Mouse (Mus musculus): Measurements from ENCODE around the gene Slc17a7. TPM values are rescaled to one million over a fixed set of nuclear protein-coding genes. Genes with fewer than 3 reads are reported as not detected.

The Slc17a7 gene
- polyA plus RNA-seq, 1 experiment from 2014 or later, result not detected

DNA sequence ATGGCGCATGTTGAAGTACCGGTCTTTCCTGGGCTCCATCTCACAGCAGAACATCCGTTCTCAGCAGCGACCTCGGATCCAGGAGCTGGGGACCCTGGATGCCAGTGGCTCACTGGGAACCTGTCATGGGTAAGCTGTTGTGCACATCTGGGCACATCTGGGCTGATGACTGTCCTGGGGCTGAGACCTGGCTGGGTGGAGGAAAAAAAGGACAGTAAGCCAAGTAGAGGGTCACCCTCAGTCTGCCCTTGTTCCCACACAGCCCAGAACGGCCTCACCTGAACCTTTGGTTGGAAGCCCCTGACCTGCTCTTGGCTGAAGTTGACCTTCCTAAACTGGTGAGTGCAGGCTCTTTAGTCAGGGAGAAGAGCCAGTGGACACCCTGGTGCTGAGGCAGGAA lies 4.8 kb upstream of the Slc17a7 start:
- Histone ChIP-seq H3K9me3 (ENCODE audit: control insufficient read depth, low read length) (no peaks in the 10 kb centered on the region), H3K4me2 (replicated peaks; ENCODE audit: low read depth) (no peak overlapping the region), H3K27ac (replicated peaks) (no peak overlapping the region), H3K36me3 (ENCODE audit: control insufficient read depth, insufficient read depth, low read length) (peaks cover 2% of the 10 kb centered on the region; the same call in 1 of the 2 replicates), H3K4me3 (ENCODE audit: low read depth, low read length) (no peak overlapping the region), H3K4me1 (replicated peaks; ENCODE audit: control insufficient read depth, insufficient read depth) (peaks cover 3% of the 10 kb centered on the region; the same call in 1 of the 2 replicates), H3K27me3 (ENCODE audit: control insufficient read depth, insufficient read depth, low read length) (no peaks in the 10 kb centered on the region), H3K9ac (ENCODE audit: low read length) (no peak overlapping the region)
- 85% methylated on average over 6 of the region's 6 CpGs for WGBS
- TF ChIP-seq EP300 (optimal IDR thresholded peaks at IDR 0.05) (no peak), CTCF (IDR thresholded peaks at IDR 0.05; ENCODE audit: low read depth) (no peak)
- no peak for DNase-seq (ENCODE audit: low spot score)
- ATAC-seq (ENCODE audit: low FRiP score, low TSS enrichment), result no peak

- 91% methylated on average over 6 of the region's 6 CpGs for WGBS
- peaks cover 4% of the 10 kb centered on the region; the same call in 1 of the 2 replicates for H3K4me1 ChIP-seq (replicated peaks; ENCODE audit: control insufficient read depth, insufficient read depth)
- TF ChIP-seq EP300 (optimal IDR thresholded peaks at IDR 0.05) (no peak), CTCF (IDR thresholded peaks at IDR 0.05; ENCODE audit: low read depth) (no peak)
- ATAC-seq (ENCODE audit: low FRiP score, low TSS enrichment), result no peak
- no peak overlapping the region for H3K4me2 ChIP-seq (replicated peaks; ENCODE audit: low read depth)
- no peak overlapping the region for H3K4me3 ChIP-seq (ENCODE audit: low read depth, low read length)
- H3K27me3 ChIP-seq (ENCODE audit: control insufficient read depth, insufficient read depth, low read length), result peaks cover 7% of the 10 kb centered on the region; the same call in 1 of the 2 replicates
- H3K9ac ChIP-seq (ENCODE audit: low read length), result no peak overlapping the region
- no peaks in the 10 kb centered on the region for H3K9me3 ChIP-seq (ENCODE audit: control insufficient read depth, low read length)
- no peak overlapping the region for H3K27ac ChIP-seq (replicated peaks)
- DNase-seq (ENCODE audit: low spot score), result no peak
- peaks cover 2% of the 10 kb centered on the region; the same call in 1 of the 2 replicates for H3K36me3 ChIP-seq (ENCODE audit: control insufficient read depth, insufficient read depth, low read length)
Observed at GRCm38 (mm10) chr7:45160316-45160800, 3.4 kb upstream of the Slc17a7 start.

DNA sequence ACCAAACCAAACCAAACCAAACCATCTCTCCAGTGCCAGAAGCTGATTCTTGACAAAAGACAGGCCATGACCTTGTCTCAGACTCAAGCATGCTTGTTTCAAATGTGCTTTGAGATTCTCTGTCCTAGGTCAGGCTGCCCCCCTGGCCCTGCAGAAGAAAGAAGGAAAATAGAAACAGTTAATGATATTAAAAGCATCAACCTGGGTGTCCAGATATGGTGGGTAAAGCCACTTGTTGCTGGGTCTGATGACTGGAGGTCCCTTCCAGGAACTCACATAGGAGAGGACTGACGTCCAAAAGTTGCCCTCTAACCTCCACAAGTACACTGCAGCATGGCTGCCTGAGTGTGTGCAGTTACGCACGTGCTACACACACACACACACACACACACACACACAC lies 2.9 kb upstream of the Slc17a7 start:
- H3K9me3 ChIP-seq (ENCODE audit: control insufficient read depth, low read length), result no peaks in the 10 kb centered on the region
- no peak overlapping the region for H3K4me2 ChIP-seq (replicated peaks; ENCODE audit: low read depth)
- H3K9ac ChIP-seq (ENCODE audit: low read length), result no peak overlapping the region
- TF ChIP-seq EP300 (optimal IDR thresholded peaks at IDR 0.05) (no peak), CTCF (IDR thresholded peaks at IDR 0.05; ENCODE audit: low read depth) (no peak)
- DNase-seq (ENCODE audit: low spot score) (no peak), ATAC-seq (ENCODE audit: low FRiP score, low TSS enrichment) (no peak)
- H3K27me3 ChIP-seq (ENCODE audit: control insufficient read depth, insufficient read depth, low read length), result peaks cover 10% of the 10 kb centered on the region; the same call in 1 of the 2 replicates
- H3K4me3 ChIP-seq (ENCODE audit: low read depth, low read length), result no peak overlapping the region
- WGBS, result 93% methylated on average over 3 of the region's 3 CpGs
- peaks cover 4% of the 10 kb centered on the region; the same call in 1 of the 2 replicates for H3K4me1 ChIP-seq (replicated peaks; ENCODE audit: control insufficient read depth, insufficient read depth)
- H3K36me3 ChIP-seq (ENCODE audit: control insufficient read depth, insufficient read depth, low read length), result peaks cover 2% of the 10 kb centered on the region; the same call in 1 of the 2 replicates
- H3K27ac ChIP-seq (replicated peaks), result no peak overlapping the region

DNA sequence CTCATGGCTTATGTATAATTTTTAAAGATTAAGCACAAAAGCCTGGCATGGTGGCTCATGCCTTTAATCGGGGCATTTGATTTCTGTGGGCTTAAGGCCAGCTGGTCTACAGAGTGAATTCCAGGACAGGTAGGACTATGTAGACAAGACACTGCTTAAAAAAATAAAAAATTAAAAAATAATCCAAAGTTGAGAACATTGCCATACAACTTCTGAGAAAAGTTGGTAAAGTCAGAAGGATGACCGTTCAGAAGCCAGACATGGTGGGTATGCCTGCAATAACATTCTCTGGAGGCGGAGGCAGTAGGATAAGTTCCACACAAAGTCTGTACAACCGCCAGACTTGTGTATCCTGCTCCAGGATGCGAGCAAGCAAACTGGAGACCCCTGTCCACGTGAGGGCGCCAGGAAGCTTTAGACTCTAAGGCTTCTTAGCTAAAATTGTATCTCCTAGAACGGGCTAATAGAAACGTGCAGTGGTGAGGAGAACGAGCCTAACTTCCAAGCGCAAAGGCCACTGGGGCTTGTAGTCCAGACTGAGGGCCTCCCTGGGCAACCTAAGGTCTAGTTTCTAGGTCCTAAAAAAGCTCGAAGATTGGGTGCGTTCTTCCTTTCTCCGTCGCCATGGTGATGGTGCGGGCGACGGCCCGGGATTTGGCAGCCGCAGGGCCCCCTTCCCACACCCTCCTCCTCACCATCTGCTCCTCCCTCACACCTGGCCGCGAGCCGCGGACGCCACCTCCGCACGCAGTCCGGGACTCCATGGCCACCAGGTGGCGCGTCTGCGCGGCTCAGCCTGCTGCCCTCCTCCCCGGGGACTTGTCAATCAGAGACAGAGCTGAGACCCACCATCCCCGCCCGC lies 1.9 kb upstream of the Slc17a7 start:
- H3K9ac ChIP-seq (ENCODE audit: low read length), result 0 out of 2 replicates have a peak overlapping the region, but pooled peaks have one; percentile 35
- H3K36me3 ChIP-seq (ENCODE audit: control insufficient read depth, insufficient read depth, low read length), result peaks cover 2% of the 10 kb centered on the region; the same call in 1 of the 2 replicates
- DNase-seq (ENCODE audit: low spot score) (peak; percentile 88), ATAC-seq (ENCODE audit: low FRiP score, low TSS enrichment) (peak; percentile 74)
- H3K27me3 ChIP-seq (ENCODE audit: control insufficient read depth, insufficient read depth, low read length), result peaks cover 10% of the 10 kb centered on the region; the same call in 1 of the 2 replicates
- WGBS, result 4% methylated on average over 35 of the region's 35 CpGs
- 0 out of 2 replicates have a peak overlapping the region, but pooled peaks have one; percentile 13 for H3K27ac ChIP-seq (replicated peaks)
- peak overlapping the region; percentile 35 for H3K4me3 ChIP-seq (ENCODE audit: low read depth, low read length)
- TF ChIP-seq CTCF (IDR thresholded peaks at IDR 0.05; ENCODE audit: low read depth) (peak; percentile 85), EP300 (optimal IDR thresholded peaks at IDR 0.05) (no peak)
- peaks cover 4% of the 10 kb centered on the region; the same call in 1 of the 2 replicates for H3K4me1 ChIP-seq (replicated peaks; ENCODE audit: control insufficient read depth, insufficient read depth)
- peak overlapping the region; percentile 63 for H3K4me2 ChIP-seq (replicated peaks; ENCODE audit: low read depth)
- no peaks in the 10 kb centered on the region for H3K9me3 ChIP-seq (ENCODE audit: control insufficient read depth, low read length)

GRCm38 (mm10) chr7:45162551-45162950 lies 1.2 kb upstream of the Slc17a7 start:
- DNase-seq (ENCODE audit: low spot score), result no peak
- Histone ChIP-seq H3K27ac (replicated peaks) (no peak overlapping the region), H3K36me3 (ENCODE audit: control insufficient read depth, insufficient read depth, low read length) (peaks cover 2% of the 10 kb centered on the region; the same call in 1 of the 2 replicates), H3K4me1 (replicated peaks; ENCODE audit: control insufficient read depth, insufficient read depth) (peaks cover 4% of the 10 kb centered on the region; the same call in 1 of the 2 replicates), H3K9ac (ENCODE audit: low read length) (no peak overlapping the region), H3K27me3 (ENCODE audit: control insufficient read depth, insufficient read depth, low read length) (peaks cover 10% of the 10 kb centered on the region; the same call in 1 of the 2 replicates), H3K4me3 (ENCODE audit: low read depth, low read length) (no peak overlapping the region; the same call in 1 of the 2 replicates), H3K9me3 (ENCODE audit: control insufficient read depth, low read length) (no peaks in the 10 kb centered on the region), H3K4me2 (replicated peaks; ENCODE audit: low read depth) (peak overlapping the region; percentile 63)
- no peak for ATAC-seq (ENCODE audit: low FRiP score, low TSS enrichment)
- WGBS, result 21% methylated on average over 6 of the region's 6 CpGs
- no peak for TF ChIP-seq CTCF (IDR thresholded peaks at IDR 0.05; ENCODE audit: low read depth)
- no peak for TF ChIP-seq EP300 (optimal IDR thresholded peaks at IDR 0.05)

Data from stomach, postnatal 0 days (tissue).